Mouse (Mus musculus): ENCODE results near the gene H2-T22.
A peak's percentile ranks its signal among the peaks of the same experiment; 100 is the strongest.

DNA sequence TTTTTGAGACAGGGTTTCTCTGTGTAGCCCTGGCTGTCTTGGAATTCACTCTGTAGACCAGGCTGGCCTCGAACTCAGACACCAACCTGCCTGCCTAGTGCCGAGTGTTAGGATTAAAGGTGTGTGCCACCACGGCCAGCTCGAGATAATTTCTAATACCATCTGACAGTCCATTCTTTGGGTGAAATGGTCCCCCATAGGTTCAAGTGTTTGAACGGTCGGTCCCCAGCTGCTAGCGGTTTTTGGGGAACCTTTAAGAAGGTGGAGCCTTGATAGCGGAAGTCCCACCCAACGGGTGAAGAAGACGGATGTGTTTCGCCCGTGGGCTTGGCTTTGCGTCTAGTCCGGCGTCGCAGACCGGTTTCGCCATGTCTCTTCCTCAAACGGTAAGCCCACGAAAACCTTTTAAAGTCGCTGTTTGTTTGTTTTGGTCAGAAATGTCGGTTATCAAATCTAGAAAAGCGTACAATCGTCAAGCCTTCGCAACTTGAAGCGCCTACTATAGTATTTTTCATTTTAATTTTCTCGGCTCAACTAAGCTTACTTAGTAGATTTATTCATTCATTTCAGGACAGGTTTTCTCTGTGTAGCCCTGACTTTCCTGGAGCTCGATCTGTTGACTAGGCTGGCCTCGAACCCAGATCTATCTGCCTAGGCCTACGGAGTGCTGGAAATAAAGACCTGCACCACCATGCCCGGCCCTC lies 48.2 kb downstream of the H2-T22 start:
- TF ChIP-seq CTCF (IDR thresholded peaks at IDR 0.05; ENCODE audit: borderline replicate concordance, extremely low read depth, insufficient read depth, insufficient read length) (no peak), POLR2A (IDR thresholded peaks at IDR 0.05; ENCODE audit: borderline replicate concordance, extremely low read depth, insufficient read depth, insufficient read length, poor library complexity, severe bottlenecking) (peak; percentile 36; the same call in 1 of the 2 replicates)
